Mouse (Mus musculus): ENCODE measurements around the gene Gzmb. TPM values are rescaled to one million over a fixed set of nuclear protein-coding genes. Genes with fewer than 3 reads are reported as not detected.

Gene Gzmb
- polyA plus RNA-seq, 1 experiment from 2014 or later, result not detected

- no peak within 1 kb of the TSS for H3K27ac ChIP-seq (ENCODE audit: low read depth, low read length)
- no peak for ATAC-seq
These were observed 27.5 kb downstream of the Gzmb start, which contains the start of gene Gzmc for GRCm38 (mm10) chr14:56234556-56234955. Gene Gzmc (minus strand): TSS chr14:56234656.

GRCm38 (mm10) chr14:56211317-56211716, 50.7 kb downstream of the Gzmb start, which contains the start of gene Gzmf:
Gene Gzmf (minus strand): TSS chr14:56211417.
- H3K9me3 ChIP-seq (replicated peaks; ENCODE audit: control insufficient read depth, low read length), result no peaks in the 10 kb centered on the region
- H3K4me2 ChIP-seq (ENCODE audit: low read length), result no peak within 1 kb of the TSS
- H3K9ac ChIP-seq (ENCODE audit: low read length), result no peak within 1 kb of the TSS
- H3K36me3 ChIP-seq (ENCODE audit: control insufficient read depth, insufficient read depth, low read length), result no peaks in the 10 kb centered on the region
- H3K4me3 ChIP-seq (ENCODE audit: low read depth, low read length), result no peak within 1 kb of the TSS
- H3K27ac ChIP-seq (ENCODE audit: low read depth, low read length), result no peak within 1 kb of the TSS
- no peaks in the 10 kb centered on the region for H3K4me1 ChIP-seq (ENCODE audit: control insufficient read depth, insufficient read depth, low read length)
- ATAC-seq (no peak), DNase-seq (ENCODE audit: low spot score) (no peak)
- no peaks in the 10 kb centered on the region for H3K27me3 ChIP-seq (replicated peaks; ENCODE audit: control insufficient read depth, insufficient read depth, low read length)
- WGBS, result 85% methylated on average over 4 of the region's 4 CpGs

More at GRCm38 (mm10) chr14:56234556-56234955, 27.5 kb downstream of the Gzmb start, which contains the start of gene Gzmc:
- DNase-seq (ENCODE audit: low spot score), result no peak
- Histone ChIP-seq H3K9ac (ENCODE audit: low read length) (no peak within 1 kb of the TSS), H3K4me3 (ENCODE audit: low read depth, low read length) (no peak within 1 kb of the TSS), H3K9me3 (replicated peaks; ENCODE audit: control insufficient read depth, low read length) (no peaks in the 10 kb centered on the region), H3K4me1 (ENCODE audit: control insufficient read depth, insufficient read depth, low read length) (no peaks in the 10 kb centered on the region), H3K4me2 (ENCODE audit: low read length) (no peak within 1 kb of the TSS), H3K36me3 (ENCODE audit: control insufficient read depth, insufficient read depth, low read length) (no peaks in the 10 kb centered on the region), H3K27me3 (replicated peaks; ENCODE audit: control insufficient read depth, insufficient read depth, low read length) (no peaks in the 10 kb centered on the region)
- WGBS, result 81% methylated on average over 2 of the region's 2 CpGs

Other genes with a start within 250 kb of the Gzmb start
- not detected in 2 replicates for gene Mcpt1, start 244.3 kb downstream of the Gzmb start, polyA plus RNA-seq (2014; fragmentation: Nextera tagmentation; extraction: Ambion mirVana)
- not detected in 2 replicates for gene Mcpt9, start 231.8 kb downstream of the Gzmb start, polyA plus RNA-seq (2014; fragmentation: Nextera tagmentation; extraction: Ambion mirVana)
- not detected in 2 replicates for gene Mcpt2, start 220.2 kb downstream of the Gzmb start, polyA plus RNA-seq (2014; fragmentation: Nextera tagmentation; extraction: Ambion mirVana)
- not detected in 2 replicates for gene Mcpt4, start 199.9 kb downstream of the Gzmb start, polyA plus RNA-seq (2014; fragmentation: Nextera tagmentation; extraction: Ambion mirVana)
- gene Mcpt8, start 177.0 kb downstream of the Gzmb start, polyA plus RNA-seq (2014; fragmentation: Nextera tagmentation; extraction: Ambion mirVana), result 0.22 TPM in 1 of 2 replicates, not detected in the other
- gene Ctsg, start 159.7 kb downstream of the Gzmb start, polyA plus RNA-seq (2014; fragmentation: Nextera tagmentation; extraction: Ambion mirVana), result not detected in 2 replicates
- gene Gzme, start 141.6 kb downstream of the Gzmb start, polyA plus RNA-seq (2014; fragmentation: Nextera tagmentation; extraction: Ambion mirVana), result not detected in 2 replicates
- not detected in 2 replicates for gene Gzmd, start 129.7 kb downstream of the Gzmb start, polyA plus RNA-seq (2014; fragmentation: Nextera tagmentation; extraction: Ambion mirVana)
- gene Gzmg, start 102.7 kb downstream of the Gzmb start, polyA plus RNA-seq (2014; fragmentation: Nextera tagmentation; extraction: Ambion mirVana), result not detected in 2 replicates
- gene Gzmn, start 87.7 kb downstream of the Gzmb start, polyA plus RNA-seq (2014; fragmentation: Nextera tagmentation; extraction: Ambion mirVana), result not detected in 2 replicates
- gene Gzmf, start 50.8 kb downstream of the Gzmb start, polyA plus RNA-seq (2014; fragmentation: Nextera tagmentation; extraction: Ambion mirVana), result not detected in 2 replicates
- not detected in 2 replicates for gene Gzmc, start 27.6 kb downstream of the Gzmb start, polyA plus RNA-seq (2014; fragmentation: Nextera tagmentation; extraction: Ambion mirVana)
- 0.14 and 0.26 TPM in 2 replicates for gene Atp12a, start 102.8 kb upstream of the Gzmb start, polyA plus RNA-seq (2014; fragmentation: Nextera tagmentation; extraction: Ambion mirVana)
- 1.4 and 1.5 TPM in 2 replicates for gene Rnf17, start 140.3 kb upstream of the Gzmb start, polyA plus RNA-seq (2014; fragmentation: Nextera tagmentation; extraction: Ambion mirVana)